Mouse (Mus musculus) activated CD4-positive, CD25-positive, alpha-beta regulatory T cell, adult 4 months (primary cell): ENCODE results near the gene Dnajc13. TPM values are rescaled to one million over a fixed set of nuclear protein-coding genes. Genes with fewer than 3 reads are reported as not detected.

Experiments
- ATAC-seq: one replicate; pipeline ENCODE4 v1.8.0; 2017
- polyA plus RNA-seq, 2 experiments: library from polyadenylated mRNA; unstranded; fragments of 100-300 nt; shearing (Covaris generic); gene quantifications; one replicate each; pipeline ENCODE4 v1.2.1; 2017

Dnajc13 gene
- polyA plus RNA-seq, result 10 to 100 TPM; 16.9 to 23.4 TPM

DNA sequence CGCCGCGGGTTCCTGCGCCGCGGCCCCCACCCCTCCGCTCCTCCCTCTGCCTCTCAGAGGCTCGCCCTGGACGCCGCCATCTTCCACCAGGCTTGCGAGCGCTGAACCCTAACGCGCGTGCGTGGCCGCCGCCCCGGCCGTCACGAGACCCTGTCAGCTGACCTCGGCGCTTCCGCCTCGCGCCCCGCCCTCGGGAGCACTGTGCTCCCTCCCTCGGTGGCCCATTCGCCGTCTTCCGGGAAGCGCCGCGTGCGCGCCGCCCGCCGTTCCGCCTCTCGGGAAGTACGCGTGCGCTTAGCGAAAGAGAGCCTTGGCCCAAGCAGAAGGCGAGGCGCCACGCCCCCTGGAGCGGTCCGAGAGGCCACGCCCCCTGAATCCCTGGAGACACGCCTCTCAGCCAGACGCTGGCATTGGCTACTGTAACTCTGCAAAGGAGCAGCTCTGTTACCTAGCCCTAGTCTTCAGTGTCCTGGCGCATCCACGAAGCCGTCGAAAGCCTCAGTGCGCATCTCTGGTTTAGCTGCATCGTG lies at the start of gene Dnajc13:
Gene Dnajc13, minus strand, starts transcription at position 108 of the 530 bp plus-strand sequence.
- ATAC-seq, result peak; percentile 91

DNA sequence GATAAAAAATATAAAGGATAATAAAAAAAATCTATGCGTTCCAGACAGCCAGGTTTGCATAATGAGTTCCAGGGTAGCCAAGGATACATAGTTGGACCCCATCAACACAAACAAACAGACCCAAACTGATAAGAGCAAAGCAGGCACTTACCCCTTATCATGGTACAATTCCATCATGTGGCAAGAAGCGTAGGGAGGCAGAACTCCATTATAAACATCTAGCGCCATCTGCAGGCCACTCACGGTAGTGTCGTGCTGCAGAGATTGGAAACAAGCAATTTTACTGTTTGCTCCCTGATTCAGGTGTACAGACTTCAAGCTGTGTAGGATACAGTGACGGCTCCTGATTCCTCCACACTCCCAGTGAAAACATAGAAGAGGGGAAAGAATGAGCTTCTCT lies 44.0 kb upstream of the Dnajc13 start:
- ATAC-seq, result peak; percentile 46

DNA sequence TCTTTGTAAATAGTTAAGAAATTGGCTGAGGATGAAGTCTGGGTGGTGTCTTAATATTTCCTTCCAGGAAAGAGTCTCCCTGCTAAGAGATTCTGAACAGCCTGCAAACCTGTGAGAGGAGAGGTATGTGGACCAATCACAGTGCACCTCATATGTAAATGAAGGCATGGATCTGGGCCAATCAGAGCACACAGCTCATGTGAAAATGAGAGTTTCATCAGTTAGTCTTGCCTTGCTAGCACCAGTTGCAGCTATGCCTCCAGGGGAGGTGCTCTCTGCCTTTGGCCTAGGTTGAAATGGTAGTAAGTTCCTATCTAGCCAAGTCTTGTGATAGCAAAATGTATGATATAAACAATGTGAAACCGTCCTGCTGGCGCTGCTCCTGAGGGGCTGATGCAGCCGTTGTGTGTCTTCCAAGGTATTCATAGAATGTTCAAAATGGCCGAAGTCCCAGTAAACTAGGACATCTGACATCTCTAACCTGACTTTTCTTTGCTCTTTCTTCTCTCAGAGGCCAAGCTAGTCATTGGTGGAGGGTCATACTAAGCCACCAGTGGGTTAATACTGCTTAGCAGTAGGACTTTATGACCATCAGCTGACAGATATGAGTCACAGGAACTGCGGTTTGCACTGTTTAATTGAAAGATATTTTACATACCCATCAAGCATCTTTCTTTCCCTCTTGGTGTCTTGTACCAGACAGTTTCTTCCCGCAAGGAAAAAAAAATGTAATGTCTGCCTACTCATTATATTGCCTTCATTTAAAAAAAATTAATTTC lies 42.8 kb upstream of the Dnajc13 start:
- no peak for ATAC-seq

DNA sequence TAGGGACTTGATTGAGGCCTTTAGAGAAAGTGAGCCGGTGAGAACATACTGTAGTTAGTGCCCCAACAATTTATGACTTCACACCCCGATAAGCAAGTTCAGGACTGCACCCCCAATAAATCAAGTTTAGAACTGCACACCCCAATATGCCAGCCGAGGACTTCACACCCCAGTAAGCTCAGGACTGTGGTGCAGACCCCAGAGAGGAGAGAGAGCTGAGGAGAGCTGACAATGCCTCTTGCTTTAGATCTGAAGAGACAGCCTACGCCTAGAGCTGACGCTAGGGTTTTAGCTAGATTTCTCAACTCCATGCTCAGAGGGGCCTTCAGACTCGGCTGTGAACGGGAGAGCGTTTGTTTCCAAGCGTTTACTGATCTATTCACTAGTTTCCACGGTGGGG lies 42.1 kb upstream of the Dnajc13 start:
- ATAC-seq, result no peak

DNA sequence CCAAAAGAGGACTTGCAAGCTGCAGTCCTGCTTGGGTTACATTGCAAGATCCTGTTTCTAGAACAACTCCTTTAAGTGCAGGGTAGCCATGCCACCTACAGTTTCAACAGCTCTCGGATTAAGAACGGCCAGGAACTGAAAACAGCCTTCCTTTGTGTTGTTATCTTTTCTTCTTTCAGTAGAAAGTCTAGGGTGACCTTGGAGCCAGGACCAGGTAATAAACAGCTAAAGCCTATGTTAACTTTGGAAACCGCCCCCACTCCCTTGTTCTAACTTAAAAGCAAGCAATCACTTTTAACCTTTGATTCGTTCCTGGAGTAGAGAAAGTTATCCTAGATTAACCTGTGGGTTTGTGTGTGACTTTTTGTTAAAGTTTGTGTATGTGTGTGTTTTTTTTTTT lies 41.6 kb upstream of the Dnajc13 start:
- ATAC-seq, result no peak

DNA sequence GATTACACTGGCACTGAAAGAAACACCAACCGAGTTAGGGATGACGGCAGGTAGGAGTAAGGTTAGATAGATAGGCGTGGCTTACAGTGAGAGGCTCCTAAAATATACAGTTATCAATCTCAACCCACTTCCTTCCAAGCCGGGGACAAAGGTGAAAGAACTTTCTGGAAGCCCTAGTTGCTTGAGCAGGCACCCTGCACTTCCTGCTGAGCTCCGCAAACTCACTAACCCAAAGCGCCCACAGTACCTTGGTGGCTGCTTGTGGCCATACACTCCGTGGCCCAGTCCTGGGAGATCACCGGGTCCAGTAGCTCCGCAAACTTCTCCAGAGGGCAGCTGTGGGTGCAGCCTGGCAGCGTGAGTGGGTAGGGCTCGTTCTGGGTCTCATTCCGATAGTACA lies 37.8 kb upstream of the Dnajc13 start:
- ATAC-seq, result no peak

DNA sequence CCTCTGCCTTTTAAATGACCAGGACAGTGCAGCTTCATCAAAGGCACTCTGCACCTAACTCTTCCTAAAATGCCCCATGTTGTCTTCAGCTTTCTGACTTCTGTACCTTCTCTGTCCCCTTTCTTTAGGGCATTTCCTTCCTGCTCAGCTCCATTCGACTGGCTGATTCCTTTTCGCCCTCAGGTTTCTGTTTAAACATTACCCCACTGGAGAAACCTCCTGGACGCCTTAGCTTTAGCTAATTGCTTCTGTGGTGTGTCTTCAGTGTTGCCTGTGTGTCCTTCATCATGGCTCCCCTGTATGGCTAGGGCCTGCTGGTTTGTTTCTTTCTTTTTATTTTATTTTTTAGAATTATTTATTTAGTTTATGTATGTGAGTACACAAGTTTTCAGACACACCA lies 34.3 kb upstream of the Dnajc13 start:
- ATAC-seq, result no peak

DNA sequence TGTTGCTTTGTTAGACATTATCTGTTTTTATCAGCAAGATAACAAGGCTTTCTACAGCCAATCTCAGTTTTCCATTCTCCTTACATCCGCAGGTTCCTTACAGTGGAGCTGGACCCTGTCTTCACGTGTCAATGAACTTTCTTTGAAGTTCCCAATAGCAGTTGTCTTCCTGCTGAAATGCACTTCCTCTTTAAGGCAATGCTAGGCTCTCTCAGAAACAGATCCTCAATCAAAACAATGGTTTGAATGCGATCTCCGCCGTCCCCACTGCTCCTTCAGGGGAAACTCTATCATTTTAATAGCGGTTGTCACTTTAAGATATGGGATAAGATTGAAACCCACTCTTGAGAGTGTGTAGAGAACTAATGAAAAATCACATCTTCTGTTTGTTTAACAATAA lies 22.2 kb upstream of the Dnajc13 start:
- no peak for ATAC-seq

DNA sequence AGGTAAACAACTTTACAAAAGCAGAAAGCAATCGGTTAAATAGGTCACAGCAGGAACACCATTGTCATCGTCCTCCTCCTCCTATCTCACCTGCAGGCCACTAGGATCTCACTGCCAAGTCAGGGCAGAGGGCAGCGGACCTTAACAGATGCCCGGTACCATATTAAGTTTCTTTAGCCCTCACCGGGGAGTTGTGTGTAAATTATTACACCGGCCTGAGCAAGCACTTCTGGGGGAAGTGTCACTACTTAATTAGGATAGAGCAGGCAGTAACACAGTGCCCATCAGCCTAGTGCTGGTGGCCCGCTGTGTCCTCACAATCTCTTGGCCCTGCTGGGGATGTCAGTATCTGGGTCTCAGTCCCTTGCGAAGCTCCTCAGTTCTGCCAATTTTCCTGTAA lies 19.8 kb upstream of the Dnajc13 start:
- no peak for ATAC-seq

DNA sequence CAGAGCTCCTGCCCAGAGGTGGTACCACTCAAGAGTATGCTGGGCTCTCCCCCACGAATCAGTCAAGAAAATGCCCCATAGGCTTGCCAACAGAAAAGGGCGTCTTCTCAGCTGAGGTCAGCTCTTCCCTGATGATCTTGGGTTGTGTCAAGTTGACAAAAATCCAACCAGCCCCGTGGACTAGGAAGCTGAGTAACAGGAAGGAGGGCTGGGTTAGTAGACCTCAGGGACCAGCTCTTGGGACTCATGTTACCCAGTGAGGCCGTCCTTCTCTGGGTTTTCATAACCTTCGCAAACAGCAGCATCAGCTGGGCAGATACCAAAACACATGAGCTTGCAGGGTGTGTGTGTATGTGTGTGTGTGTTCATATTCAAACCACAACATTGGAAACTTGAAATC lies 19.0 kb upstream of the Dnajc13 start:
- ATAC-seq, result no peak

DNA sequence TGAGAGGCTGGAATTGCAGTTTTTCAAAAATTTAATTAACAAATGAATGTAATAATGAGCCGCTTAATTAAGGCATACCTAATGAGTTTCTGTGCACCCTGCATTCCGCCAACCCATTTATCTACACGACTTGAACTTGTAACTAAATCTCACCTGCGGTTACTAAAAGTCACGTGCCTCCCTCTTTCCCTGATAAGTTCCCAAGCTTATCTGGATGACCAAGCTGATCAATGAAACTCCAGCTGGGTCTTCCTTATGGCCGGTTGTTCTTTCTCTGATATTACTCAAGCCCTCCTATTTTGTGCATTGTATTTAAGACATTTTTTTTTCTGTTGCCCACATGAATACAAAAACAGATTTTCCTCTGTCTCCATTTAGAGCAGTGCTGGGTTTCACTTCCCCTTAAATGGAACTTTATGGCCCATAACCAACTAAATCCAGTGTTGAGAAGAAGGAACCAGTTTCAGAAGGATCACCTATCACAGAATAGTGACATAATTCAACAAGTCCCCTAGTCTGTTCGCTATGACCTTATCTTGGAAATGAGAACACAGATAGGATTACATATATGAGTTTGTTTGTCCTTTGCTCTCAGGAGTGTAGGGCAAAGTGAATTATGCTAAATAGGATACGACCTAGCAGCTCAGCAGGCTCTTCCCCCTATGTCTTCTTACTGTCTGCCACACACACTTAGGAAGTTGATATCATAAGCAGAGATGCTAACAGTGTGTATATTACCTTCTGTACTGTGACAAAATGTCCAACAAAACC lies 18.2 kb upstream of the Dnajc13 start:
- no peak for ATAC-seq

DNA sequence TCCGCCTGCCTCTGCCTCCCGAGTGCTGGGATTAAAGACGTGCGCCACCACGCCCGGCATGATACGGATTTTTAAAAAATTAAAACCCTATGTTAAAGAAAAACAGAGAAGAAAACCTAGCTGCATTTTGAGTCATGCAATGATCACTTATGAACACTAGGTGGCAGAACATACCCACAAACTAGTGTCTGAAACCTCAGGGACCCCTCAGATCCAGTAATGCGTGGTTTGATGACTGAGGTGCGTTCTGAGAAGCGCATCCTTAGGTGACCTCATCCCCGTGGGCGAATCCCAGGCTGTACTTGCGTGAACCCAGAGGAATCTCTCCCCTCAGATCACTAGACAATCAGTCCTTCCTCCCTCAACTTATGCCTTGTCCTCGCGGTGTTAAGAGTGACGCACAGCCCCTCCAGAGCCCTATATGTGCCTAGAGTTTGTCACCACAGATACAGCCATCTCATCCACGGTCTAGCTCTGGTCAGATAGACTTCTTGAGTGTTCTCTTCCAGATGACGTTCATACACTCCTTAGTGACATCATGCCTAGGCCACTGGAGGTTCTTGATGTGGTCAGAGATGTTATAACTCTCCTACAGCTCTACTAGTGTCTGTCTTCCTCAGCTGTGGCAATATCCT lies 14.9 kb upstream of the Dnajc13 start:
- no peak for ATAC-seq

DNA sequence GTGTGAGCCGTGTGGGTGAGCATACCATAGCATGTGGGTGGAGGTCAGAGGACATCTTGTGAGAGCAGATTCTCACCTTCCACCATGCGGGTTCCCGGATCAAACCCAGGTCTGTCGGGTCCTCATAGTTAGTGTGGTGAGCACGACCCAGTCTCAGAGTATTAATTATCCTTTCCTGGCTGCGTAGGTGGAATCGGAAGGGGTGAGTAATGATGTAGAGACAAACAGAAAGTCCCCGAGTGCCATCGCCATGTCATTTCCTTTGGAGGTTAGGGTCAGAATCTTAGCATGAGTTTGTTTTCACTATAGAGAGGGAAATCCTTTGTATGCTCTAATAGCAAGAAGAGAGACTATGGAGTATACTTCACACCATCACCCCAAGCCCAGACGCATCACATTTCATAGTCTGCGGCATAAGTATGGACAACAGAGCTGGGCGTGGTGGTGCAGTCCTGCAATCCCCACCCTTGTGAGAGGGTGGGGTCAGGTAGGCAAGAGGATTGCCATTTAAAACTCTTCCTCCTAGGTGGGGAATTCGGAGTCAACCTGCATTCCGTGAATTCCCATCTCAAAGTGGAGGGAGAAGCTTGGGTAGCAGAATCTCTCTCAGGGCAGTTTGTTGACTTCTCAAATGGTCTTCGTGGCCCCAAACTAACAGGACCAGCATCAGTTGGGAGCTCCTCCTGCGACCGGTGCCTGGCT lies 12.5 kb upstream of the Dnajc13 start:
- no peak for ATAC-seq

DNA sequence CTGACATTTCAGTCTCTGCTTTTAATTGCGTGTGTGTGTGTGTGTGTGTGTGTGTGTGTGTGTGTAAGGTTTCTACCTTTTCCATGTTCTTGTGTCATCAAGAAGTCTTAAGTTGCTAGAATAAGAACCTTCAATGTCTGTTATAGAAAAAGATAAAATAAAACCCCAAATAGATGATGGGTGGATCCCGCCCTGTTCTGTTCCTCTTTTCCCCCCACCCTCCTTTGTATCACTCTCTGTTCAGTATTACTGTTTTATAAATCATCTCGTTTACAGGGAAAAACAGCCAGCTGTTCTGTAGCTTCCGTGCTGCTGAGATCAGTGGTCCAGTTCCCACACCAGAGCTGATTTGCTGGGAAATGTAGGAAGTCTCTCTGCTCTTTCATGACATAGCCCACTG lies 9.3 kb upstream of the Dnajc13 start:
- ATAC-seq, result no peak

DNA sequence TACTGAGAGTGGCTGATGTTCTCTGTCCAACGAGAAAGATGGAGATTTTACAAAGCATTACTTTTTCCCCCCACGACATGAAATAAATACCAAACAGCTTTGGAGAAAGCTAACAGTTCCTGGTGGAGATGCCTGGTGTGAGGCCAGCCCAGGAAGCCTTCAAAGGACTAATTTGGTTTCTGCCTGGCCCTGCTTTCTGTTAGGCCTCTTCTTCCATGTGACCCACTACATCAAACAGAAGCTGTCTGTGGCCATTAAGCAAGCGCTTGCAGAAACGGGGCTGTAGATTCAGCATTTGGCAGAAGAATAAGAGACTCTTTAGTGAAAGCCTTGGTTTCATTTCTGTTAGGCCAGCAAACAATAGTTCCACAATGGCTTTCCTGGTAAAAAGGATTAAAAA lies 8.9 kb upstream of the Dnajc13 start:
- ATAC-seq, result no peak

DNA sequence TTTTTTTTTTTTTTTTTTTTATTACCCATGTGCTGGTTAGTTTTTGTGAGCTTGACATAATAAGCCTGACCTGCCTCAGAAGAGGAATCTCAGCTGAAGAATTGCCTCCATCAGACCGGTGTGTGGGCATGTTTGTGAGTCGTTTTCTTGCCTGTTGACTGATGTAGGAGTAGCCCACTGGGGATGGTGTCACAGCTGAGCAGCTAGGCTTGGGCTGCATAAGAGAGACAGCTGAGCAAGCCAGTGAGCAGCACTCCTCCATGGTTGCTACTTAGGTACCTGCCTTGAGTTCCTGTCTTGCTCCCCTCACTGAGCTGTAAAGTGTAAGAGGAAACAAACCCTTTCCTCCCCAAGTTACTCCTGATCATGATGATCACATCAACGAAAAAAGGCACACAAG lies 7.2 kb upstream of the Dnajc13 start:
- ATAC-seq, result no peak

DNA sequence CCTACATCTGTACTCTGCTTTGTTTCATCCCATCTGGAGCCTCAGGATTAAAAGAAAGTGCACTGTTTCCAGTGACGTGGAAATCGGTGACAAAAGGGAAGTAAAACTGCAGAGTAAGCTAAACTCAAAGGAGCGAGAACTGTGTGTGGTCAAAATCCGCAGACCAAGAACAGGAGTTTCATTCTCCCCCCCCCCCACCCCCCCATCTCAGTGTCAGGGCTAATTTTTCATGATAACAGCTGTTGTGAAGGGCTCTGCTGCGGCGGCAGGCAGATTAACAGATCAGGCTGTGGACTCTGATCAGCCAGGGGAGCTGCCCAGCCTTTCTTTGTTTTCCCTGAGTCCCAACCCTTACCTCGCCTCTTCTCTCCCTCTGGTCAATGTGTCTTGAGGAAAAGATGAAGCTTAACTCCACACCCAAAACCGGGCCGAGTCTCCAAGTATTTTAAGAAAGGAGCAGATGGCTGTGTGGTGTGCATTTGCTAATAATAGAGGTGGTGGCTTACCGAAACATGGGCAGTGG lies 6.7 kb upstream of the Dnajc13 start:
- ATAC-seq, result no peak

DNA sequence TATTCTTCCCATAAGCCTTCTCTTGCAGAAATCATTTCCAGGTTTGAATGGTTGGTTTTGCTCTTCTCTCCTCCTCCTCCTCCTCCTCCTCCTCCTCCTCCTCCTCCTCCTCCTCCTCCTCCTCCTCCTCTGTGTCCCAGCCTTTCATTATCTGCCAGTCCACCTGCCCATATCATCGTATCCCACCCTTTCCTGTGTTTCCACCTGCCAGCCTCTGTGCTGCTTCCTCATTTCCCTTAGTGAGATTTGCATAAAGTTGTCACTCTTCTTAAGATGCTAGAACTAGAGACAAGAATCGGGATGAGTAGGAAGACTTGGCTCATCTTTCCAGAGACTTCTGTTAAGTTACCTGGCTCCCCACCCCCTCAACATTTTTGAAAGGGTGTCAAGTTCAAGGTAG lies 1.8 kb upstream of the Dnajc13 start:
- ATAC-seq, result no peak

DNA sequence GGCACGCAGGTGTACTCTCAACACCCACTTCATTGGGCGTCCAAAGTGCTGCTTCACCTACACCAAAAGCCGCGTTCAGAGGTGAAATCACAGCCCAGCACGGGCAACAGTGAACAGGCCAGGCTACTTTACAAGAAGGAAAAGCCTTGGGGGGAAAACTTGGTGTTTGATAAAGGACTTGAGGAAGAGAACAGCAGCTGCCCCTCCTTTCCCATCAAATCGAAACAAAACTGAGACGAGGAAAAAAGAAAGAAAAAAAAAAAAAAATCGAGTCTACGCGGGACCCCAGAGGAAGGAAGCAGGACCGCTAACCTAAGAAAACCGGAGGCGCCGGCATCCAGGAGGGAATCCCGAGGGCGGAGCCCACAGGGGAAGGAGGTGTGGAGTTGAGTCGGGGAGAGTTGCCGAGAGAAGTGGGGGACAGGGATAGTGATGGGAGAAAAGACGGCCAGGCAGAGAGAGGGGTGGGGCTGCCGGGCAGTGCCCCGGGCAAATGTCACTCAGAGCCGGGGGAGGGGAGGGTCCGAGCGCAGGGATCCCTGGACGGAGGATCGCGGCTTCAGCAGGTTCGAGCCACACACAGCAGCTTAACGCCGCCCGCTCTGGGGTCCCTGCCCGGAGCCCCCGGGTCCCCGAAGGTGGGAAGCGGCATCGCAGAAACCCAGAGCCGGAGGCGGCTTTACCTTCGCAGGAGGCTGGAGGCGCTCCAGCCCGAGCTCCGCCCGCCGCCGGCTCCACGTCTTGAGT lies 541 bp downstream of the Dnajc13 start:
- peak; percentile 4 for ATAC-seq

DNA sequence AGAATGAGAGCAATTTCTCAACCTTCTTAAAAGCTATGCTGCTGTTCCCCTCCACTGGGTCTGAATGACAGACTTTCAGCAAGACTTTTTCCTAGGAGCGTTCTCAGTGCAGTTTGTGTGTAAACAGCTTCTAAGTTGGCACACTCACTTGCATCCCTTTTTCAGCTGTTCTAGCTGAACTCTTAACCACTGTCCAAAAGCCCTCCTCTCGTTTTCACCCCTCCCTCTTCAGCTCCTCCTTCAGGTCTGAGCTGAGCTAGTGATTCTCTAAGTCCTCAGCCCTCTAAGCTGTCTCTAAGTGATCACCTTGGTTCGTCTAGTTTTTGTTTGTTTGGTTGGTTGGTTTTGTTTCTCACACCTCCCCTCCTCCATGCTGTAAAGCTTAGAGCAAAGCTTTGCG lies 2.4 kb downstream of the Dnajc13 start:
- ATAC-seq, result no peak

DNA sequence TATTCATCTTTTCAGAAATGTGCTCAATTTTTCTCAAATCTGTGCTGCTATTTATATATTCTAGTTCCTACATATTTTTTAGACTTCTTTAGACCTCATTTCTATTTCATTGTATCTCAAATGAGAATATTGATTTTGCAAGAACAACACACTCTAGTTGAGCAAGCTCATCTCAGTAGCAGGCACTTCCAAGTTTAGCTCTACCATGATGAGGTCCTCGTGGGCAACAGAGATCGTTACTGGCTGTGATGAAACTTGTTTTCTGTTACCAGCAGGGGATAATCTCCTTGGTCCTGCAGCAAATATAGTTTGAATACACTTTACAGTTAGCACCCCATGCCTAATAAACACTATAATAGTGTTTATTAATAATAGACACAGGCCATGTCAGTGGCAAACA lies 6.6 kb downstream of the Dnajc13 start:
- no peak for ATAC-seq
